ENCODE assay signal across 20 mouse cellular contexts in genomic region chr17:84150291-84150690, GRCm38 (mm10). TPM values are rescaled to one million over a fixed set of nuclear protein-coding genes. Genes with fewer than 3 reads are reported as not detected.
DNase-seq lines count a peak whose midpoint lies in the region; ATAC-seq and TF ChIP-seq lines count a peak whose summit lies in the region.
"Had no signal": no experiment of that assay in that cellular context is flagged by ENCODE, and none has a peak within 500 bp of the region (broad histone marks: within the 10 kb centered on the region; RNA-seq: fewer than 3 reads in every experiment).

No protein-coding gene starts in this region.

- no peak for TF ChIP-seq EP300 in stomach, postnatal 0 days (optimal IDR thresholded peaks at IDR 0.05)

- H3K9me3 ChIP-seq in stomach, postnatal 0 days (ENCODE audit: control insufficient read depth, low read length) = no peaks in the 10 kb centered on the region
- H3K9me3 ChIP-seq: midbrain, embryonic 15.5 days had no signal

- no peak overlapping the region for H3K4me3 ChIP-seq in thymus, adult 2 months (ENCODE audit: control insufficient read depth, insufficient read depth, low read length)
- H3K4me3 ChIP-seq in stomach, postnatal 0 days (ENCODE audit: low read depth, low read length) = no peak overlapping the region
- H3K4me3 ChIP-seq: left cerebral cortex, adult 2 months; midbrain, embryonic 15.5 days had no signal

- H3K27ac ChIP-seq in thymus, adult 2 months (ENCODE audit: control insufficient read depth, insufficient read depth, low read length) = no peak overlapping the region
- H3K27ac ChIP-seq in stomach, postnatal 0 days (replicated peaks) = no peak overlapping the region
- H3K27ac ChIP-seq: left cerebral cortex, adult 2 months; midbrain, embryonic 15.5 days had no signal

- no peaks in the 10 kb centered on the region for H3K27me3 ChIP-seq in thymus, adult 2 months (ENCODE audit: control insufficient read depth, insufficient read depth, low read length)
- no peaks in the 10 kb centered on the region for H3K27me3 ChIP-seq in stomach, postnatal 0 days (ENCODE audit: control insufficient read depth, insufficient read depth, low read length)
- H3K27me3 ChIP-seq: midbrain, embryonic 15.5 days had no signal

- peak; percentile 84 for DNase-seq in heart, adult 11 months
- no peak for DNase-seq in heart, adult 18-20 months
- DNase-seq in kidney, postnatal 4 days = peak; percentile 1 to 2
- DNase-seq in kidney, adult 11 months = no peak
- DNase-seq in thymus, adult 2 months = peak; percentile 1
- DNase-seq in thymus, postnatal 0 days (ENCODE audit: low spot score) = no peak
- peak; percentile 7 for DNase-seq in stomach, postnatal 0 days (ENCODE audit: low spot score)
- DNase-seq: adrenal gland, postnatal 14 days; cerebellum, adult 9-11 months; kidney, postnatal 14 days; left cerebral cortex, postnatal 4 days; lung, postnatal 10 days; right cerebral cortex, postnatal 25 days had no signal

- H3K36me3 ChIP-seq in thymus, adult 2 months (ENCODE audit: control insufficient read depth, insufficient read depth, low read length) = no peaks in the 10 kb centered on the region
- no peaks in the 10 kb centered on the region for H3K36me3 ChIP-seq in stomach, postnatal 0 days (ENCODE audit: control insufficient read depth, insufficient read depth, low read length)
- H3K36me3 ChIP-seq: midbrain, embryonic 15.5 days had no signal

- H3K9ac ChIP-seq in stomach, postnatal 0 days (ENCODE audit: low read length) = no peak overlapping the region
- H3K9ac ChIP-seq: midbrain, embryonic 15.5 days had no signal

- 97% methylated on average over 8 of the region's 8 CpGs for WGBS in thymus, adult 2 months
- 89% methylated on average over 8 of the region's 8 CpGs for WGBS in stomach, postnatal 0 days

- TF ChIP-seq CTCF in thymus, adult 2 months (IDR thresholded peaks at IDR 0.05; ENCODE audit: borderline replicate concordance, control insufficient read depth, extremely low read depth, insufficient read depth, low read length, poor library complexity) = no peak
- TF ChIP-seq CTCF in stomach, postnatal 0 days (IDR thresholded peaks at IDR 0.05; ENCODE audit: low read depth) = no peak

- peaks cover 53% of the 10 kb centered on the region for H3K4me1 ChIP-seq in thymus, adult 2 months (replicated peaks; ENCODE audit: control insufficient read depth, insufficient read depth, low read length)
- peaks cover 20% of the 10 kb centered on the region for H3K4me1 ChIP-seq in stomach, postnatal 0 days (replicated peaks; ENCODE audit: control insufficient read depth, insufficient read depth)

- TF ChIP-seq POLR2A in thymus, adult 2 months (IDR thresholded peaks at IDR 0.05; ENCODE audit: control insufficient read depth, extremely low read depth, insufficient read depth, low read length, poor library complexity) = no peak

- ATAC-seq in stomach, postnatal 0 days (ENCODE audit: low FRiP score, low TSS enrichment) = no peak
- ATAC-seq: activated CD4-positive, CD25-positive, alpha-beta regulatory T cell, adult 4 months; CD4-positive, CD25-positive, alpha-beta regulatory T cell, adult 4 months; forebrain, embryonic 14.5 days; hindbrain, embryonic 16.5 days; intestine, postnatal 0 days; midbrain, embryonic 15.5 days had no signal

- H3K4me2 ChIP-seq in stomach, postnatal 0 days (replicated peaks; ENCODE audit: low read depth) = no peak overlapping the region
- H3K4me2 ChIP-seq: midbrain, embryonic 15.5 days had no signal

RNA-seq across cellular contexts. Expression of gene Zfp36l2, which starts 37.5 kb away (rescaled TPM):
- total RNA-seq in heart, adult 18-20 months (2021) = 10 to 100 TPM; 18.7 to 22.8 TPM
- polyA plus RNA-seq in thymus, adult 2 months (2012; rRNA removed) = 182 and 287 TPM in 2 replicates
- 28.4 and 35.1 TPM in 2 replicates for polyA plus RNA-seq in thymus, postnatal 0 days (2015; fragmentation: Nextera tagmentation; extraction: Ambion mirVana)
- polyA plus RNA-seq in stomach, postnatal 0 days (2015; fragmentation: Nextera tagmentation; extraction: Ambion mirVana) = 17.5 and 18.3 TPM in 2 replicates

Comparison
In these comparisons a context has a peak if more than half of its experiments do, and no peak if none do; other contexts are left out.
1. DNase-seq: peak in heart, adult 11 months (single experiment), kidney, postnatal 4 days (2 of 2), thymus, adult 2 months (single experiment) and stomach, postnatal 0 days (single experiment); none in heart, adult 18-20 months (0 of 2), kidney, adult 11 months (single experiment) and thymus, postnatal 0 days (single experiment).